Mouse (Mus musculus): ENCODE data around the gene Racgap1. TPM values are rescaled to one million over a fixed set of nuclear protein-coding genes. Genes with fewer than 3 reads are reported as not detected.

The Racgap1 gene
- polyA plus RNA-seq (2015; fragmentation: Nextera tagmentation; extraction: Ambion mirVana) = 165 and 178 TPM in 2 replicates

DNA sequence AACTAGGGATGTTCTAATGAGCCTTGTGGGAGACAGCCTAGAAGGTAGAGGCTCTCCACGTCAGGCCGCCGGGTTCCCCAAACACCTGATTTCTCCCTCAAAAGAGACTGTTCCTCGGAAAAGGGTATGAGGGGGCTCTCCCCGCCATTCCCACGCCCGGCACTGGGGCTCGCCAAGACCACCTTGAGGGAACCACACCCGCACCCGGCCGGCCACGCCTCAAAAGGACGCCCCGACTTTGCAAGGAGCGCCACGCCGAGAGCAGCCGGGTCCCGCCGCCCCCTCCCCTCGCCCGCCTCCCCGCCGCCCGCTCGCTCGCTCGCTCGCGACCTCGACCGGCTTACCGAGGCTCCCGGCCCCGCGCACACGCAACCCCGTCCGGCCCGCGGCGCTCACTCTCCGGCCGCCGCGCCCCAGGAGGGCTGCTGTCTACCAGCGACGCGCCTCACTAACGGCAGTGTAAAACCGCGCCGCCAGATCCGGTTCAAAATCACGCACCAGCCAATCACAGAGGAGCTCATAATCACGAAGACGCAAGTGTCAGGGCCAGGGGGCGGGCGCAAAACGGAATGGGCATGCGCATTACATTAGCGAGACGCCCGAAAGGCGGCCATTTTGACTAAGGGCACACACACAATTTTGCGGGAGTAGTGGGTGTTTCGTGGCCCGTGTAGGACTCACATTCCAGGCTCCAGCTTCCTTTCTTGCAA lies at the start of gene Racgap1:
Gene Racgap1, minus strand, starts transcription at position 494 of the 710 bp plus-strand sequence.
- Histone ChIP-seq H3K4me3 (ENCODE audit: low read length) (peak within 1 kb of the TSS; percentile 78), H3K9me3 (ENCODE audit: control insufficient read depth, low read length) (no peaks in the 10 kb centered on the region), H3K27me3 (ENCODE audit: control insufficient read depth, insufficient read depth, low read depth, low read length) (peaks cover 17% of the 10 kb centered on the region; the same call in 1 of the 2 replicates), H3K36me3 (ENCODE audit: control insufficient read depth, insufficient read depth, low read length) (no peaks in the 10 kb centered on the region), H3K4me2 (ENCODE audit: low read depth, low read length) (peak within 1 kb of the TSS; percentile 67), H3K9ac (ENCODE audit: low read length) (peak within 1 kb of the TSS; percentile 91), H3K27ac (ENCODE audit: low read length) (peak within 1 kb of the TSS; percentile 58; the same call in 1 of the 2 replicates), H3K4me1 (replicated peaks; ENCODE audit: control insufficient read depth, insufficient read depth, low read length) (peaks cover 32% of the 10 kb centered on the region)
- under 1% methylated on average over 49 of the region's 68 CpGs for WGBS
- ATAC-seq (ENCODE audit: low read depth) = peak; percentile 96

DNA sequence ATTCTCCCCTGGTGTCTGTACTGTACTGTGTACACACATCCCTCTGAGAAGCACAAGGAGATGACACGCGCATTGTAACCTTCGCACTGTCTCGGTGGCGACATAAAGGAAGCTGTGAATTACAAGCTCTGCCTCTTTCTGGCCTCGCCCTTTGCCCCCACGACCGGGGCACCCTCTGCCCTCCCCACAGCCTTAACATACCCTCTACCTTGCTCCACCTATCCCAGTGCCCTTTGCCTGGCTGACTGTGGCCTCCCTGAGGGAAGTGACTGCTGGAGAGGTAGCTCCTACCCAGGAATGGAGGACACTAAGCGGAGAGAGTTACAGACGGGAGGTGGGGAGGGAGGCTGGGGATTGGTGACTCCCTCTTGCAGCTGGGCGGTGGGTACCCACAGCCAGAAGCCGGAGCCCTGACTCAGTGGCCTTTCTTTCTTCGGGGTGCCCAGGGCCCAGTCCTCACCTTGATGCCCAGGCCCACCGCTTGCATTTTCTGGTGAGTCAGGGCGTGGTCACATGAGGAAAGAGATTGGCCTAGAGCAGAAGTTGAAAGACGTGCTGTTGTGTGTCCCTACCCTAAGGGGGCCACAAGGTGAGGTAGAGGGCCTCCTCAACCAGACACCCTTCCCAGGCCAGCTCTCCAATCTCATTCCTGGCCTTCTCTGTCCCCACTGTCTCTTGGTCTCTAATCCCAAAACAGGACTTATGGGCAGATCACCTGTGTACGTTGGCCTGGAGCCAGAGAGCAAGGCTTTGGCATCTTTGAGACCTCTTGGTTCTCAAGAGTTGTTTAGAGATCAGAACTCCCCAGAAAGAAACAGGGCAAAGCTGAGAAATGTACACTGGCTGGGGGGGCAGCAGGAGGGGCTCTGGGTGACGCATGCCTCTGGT lies 49.0 kb upstream of the Racgap1 start:
- Histone ChIP-seq H3K36me3 (ENCODE audit: control insufficient read depth, insufficient read depth, low read length) (peaks cover 8% of the 10 kb centered on the region), H3K4me1 (replicated peaks; ENCODE audit: control insufficient read depth, insufficient read depth, low read length) (peaks cover 24% of the 10 kb centered on the region)
- WGBS = 80% methylated on average over 18 of the region's 18 CpGs

DNA sequence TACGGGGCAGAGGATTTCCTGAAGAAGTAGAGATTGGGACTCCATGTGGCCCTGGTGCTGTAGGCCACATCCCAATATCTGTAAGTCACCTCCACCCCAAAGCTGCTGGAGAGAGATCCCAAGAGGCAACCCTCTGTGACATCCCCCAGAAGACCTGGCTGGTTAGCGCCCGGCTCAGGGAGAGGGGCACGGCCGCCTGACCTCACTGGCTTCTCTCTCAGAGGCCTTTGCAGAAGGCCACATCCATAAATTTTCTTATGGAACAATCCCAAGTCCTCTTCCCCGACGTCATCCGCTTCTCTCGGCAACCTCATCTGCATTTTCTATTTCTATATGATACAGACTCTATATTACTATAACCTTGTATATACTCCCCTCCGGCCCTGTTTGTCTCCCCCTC lies 48.3 kb upstream of the Racgap1 start:
- H3K36me3 ChIP-seq (ENCODE audit: control insufficient read depth, insufficient read depth, low read length) = peaks cover 7% of the 10 kb centered on the region; the same call in 1 of the 2 replicates
- no peak overlapping the region for H3K27ac ChIP-seq (ENCODE audit: low read length)
- no peak for ATAC-seq (ENCODE audit: low read depth)
- H3K9me3 ChIP-seq (ENCODE audit: control insufficient read depth, low read length) = no peaks in the 10 kb centered on the region
- peaks cover 24% of the 10 kb centered on the region for H3K4me1 ChIP-seq (replicated peaks; ENCODE audit: control insufficient read depth, insufficient read depth, low read length)
- H3K4me2 ChIP-seq (ENCODE audit: low read depth, low read length) = no peak overlapping the region
- no peak overlapping the region for H3K9ac ChIP-seq (ENCODE audit: low read length)
- WGBS = 67% methylated on average over 10 of the region's 10 CpGs
- no peaks in the 10 kb centered on the region; the same call in 1 of the 2 replicates for H3K27me3 ChIP-seq (ENCODE audit: control insufficient read depth, insufficient read depth, low read depth, low read length)
- H3K4me3 ChIP-seq (ENCODE audit: low read length) = no peak overlapping the region

More for the DNA sequence above, 49.0 kb upstream of the Racgap1 start:
- H3K27ac ChIP-seq (ENCODE audit: low read length) = no peak overlapping the region
- H3K4me3 ChIP-seq (ENCODE audit: low read length) = no peak overlapping the region
- 0 out of 2 replicates have a peak overlapping the region, but pooled peaks have one; percentile 9 for H3K9ac ChIP-seq (ENCODE audit: low read length)
- H3K9me3 ChIP-seq (ENCODE audit: control insufficient read depth, low read length) = no peaks in the 10 kb centered on the region
- no peak for ATAC-seq (ENCODE audit: low read depth)
- no peak overlapping the region for H3K4me2 ChIP-seq (ENCODE audit: low read depth, low read length)
- H3K27me3 ChIP-seq (ENCODE audit: control insufficient read depth, insufficient read depth, low read depth, low read length) = no peaks in the 10 kb centered on the region; the same call in 1 of the 2 replicates

DNA sequence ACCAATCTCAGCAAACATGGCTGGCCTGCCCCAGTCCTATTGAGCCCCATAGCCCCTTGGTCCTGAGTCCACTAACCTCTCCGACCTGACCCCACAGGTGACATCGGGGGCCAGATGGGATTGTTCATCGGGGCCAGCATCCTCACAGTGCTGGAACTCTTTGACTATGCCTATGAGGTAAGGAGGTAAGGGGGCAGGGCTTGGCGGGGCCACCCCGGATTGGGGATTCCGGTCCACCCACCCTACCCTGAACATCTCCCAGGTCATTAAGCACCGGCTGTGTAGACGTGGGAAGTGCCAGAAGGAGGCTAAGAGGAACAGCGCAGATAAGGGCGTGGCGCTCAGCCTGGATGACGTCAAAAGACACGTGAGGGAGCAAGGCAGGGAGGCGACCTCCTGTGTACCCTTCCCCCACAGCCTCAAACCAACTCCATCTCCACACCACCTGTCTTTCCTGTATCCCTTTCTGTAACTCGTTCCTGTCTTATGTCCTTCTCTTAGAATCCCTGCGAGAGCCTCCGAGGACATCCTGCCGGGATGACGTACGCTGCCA lies 47.2 kb upstream of the Racgap1 start:
- Histone ChIP-seq H3K27me3 (ENCODE audit: control insufficient read depth, insufficient read depth, low read depth, low read length) (no peaks in the 10 kb centered on the region; the same call in 1 of the 2 replicates), H3K27ac (ENCODE audit: low read length) (no peak overlapping the region), H3K36me3 (ENCODE audit: control insufficient read depth, insufficient read depth, low read length) (peaks cover under 1% of the 10 kb centered on the region; the same call in 1 of the 2 replicates), H3K9ac (ENCODE audit: low read length) (no peak overlapping the region), H3K4me2 (ENCODE audit: low read depth, low read length) (no peak overlapping the region), H3K9me3 (ENCODE audit: control insufficient read depth, low read length) (no peaks in the 10 kb centered on the region), H3K4me1 (replicated peaks; ENCODE audit: control insufficient read depth, insufficient read depth, low read length) (peaks cover 21% of the 10 kb centered on the region), H3K4me3 (ENCODE audit: low read length) (no peak overlapping the region)
- ATAC-seq (ENCODE audit: low read depth) = no peak
- 28% methylated on average over 20 of the region's 20 CpGs for WGBS

DNA sequence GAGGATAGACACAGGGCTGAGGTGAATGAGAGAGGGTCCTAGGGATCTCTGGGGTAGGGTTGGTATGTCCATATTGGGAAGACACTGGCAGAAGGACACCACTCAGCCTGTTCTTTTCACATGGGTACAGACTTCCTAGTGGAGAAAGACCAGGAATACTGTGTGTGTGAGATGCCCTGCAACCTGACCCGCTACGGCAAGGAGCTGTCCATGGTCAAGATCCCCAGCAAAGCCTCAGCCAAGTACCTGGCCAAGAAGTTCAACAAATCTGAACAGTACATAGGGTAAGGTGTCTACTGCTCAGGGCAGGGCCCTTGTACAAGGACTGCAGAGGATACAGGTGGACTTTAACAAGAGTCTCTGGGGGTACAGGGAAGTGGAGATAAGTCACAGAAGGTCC lies 45.9 kb upstream of the Racgap1 start:
- Histone ChIP-seq H3K9ac (ENCODE audit: low read length) (no peak overlapping the region), H3K4me2 (ENCODE audit: low read depth, low read length) (no peak overlapping the region), H3K4me1 (replicated peaks; ENCODE audit: control insufficient read depth, insufficient read depth, low read length) (peaks cover 10% of the 10 kb centered on the region), H3K4me3 (ENCODE audit: low read length) (no peak overlapping the region), H3K9me3 (ENCODE audit: control insufficient read depth, low read length) (no peaks in the 10 kb centered on the region), H3K27ac (ENCODE audit: low read length) (no peak overlapping the region), H3K27me3 (ENCODE audit: control insufficient read depth, insufficient read depth, low read depth, low read length) (no peaks in the 10 kb centered on the region; the same call in 1 of the 2 replicates), H3K36me3 (ENCODE audit: control insufficient read depth, insufficient read depth, low read length) (no peaks in the 10 kb centered on the region)
- no peak for ATAC-seq (ENCODE audit: low read depth)
- WGBS = 6% methylated on average over 2 of the region's 2 CpGs

DNA sequence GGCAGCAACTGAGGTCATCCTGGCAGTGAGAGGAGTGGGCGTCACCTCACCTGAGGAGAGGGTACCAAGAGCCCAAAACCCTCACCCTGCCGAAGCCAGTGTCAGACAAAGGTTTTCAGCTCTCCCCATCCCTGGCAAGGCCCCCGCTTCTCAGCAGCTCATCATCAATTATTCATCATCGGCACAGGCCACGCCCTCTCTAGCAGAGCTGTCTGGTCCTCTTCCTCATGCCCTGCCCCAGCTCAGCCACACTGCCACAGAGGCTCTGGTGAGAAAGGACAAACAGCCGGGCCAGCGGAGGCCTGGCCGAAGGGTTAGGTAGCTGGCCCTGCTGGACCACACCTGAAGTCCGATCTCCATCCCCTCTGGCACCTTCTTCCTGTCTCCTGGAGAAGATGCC lies 40.5 kb upstream of the Racgap1 start:
- Histone ChIP-seq H3K4me2 (ENCODE audit: low read depth, low read length) (no peak overlapping the region), H3K4me1 (replicated peaks; ENCODE audit: control insufficient read depth, insufficient read depth, low read length) (no peaks in the 10 kb centered on the region), H3K9me3 (ENCODE audit: control insufficient read depth, low read length) (no peaks in the 10 kb centered on the region), H3K4me3 (ENCODE audit: low read length) (no peak overlapping the region), H3K27ac (ENCODE audit: low read length) (no peak overlapping the region), H3K9ac (ENCODE audit: low read length) (no peak overlapping the region), H3K36me3 (ENCODE audit: control insufficient read depth, insufficient read depth, low read length) (no peaks in the 10 kb centered on the region), H3K27me3 (ENCODE audit: control insufficient read depth, insufficient read depth, low read depth, low read length) (no peaks in the 10 kb centered on the region)
- WGBS = 35% methylated on average over 9 of the region's 9 CpGs
- ATAC-seq (ENCODE audit: low read depth) = no peak

DNA sequence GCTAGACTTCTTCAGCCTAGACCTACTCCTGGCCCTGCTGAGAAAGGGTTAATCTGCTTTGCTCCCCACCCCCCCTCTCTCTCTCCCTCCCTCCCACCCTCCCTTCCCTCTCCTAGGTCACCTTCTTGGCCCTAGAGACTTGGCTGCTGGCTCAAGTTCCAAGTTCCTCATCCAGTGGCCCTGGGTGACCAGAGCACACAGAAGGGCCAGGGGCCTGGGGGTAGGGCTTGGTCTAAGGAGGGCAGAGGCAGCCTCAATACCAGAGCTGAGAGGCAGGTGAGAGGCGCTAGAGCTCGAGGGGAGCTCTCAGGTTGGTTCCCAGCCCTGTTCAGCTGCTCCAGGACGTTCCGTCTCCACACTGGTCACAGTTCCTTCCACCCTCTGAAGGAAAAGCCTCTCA lies 39.5 kb upstream of the Racgap1 start:
- 11% methylated on average over 4 of the region's 4 CpGs for WGBS
- no peaks in the 10 kb centered on the region for H3K4me1 ChIP-seq (replicated peaks; ENCODE audit: control insufficient read depth, insufficient read depth, low read length)
- H3K9ac ChIP-seq (ENCODE audit: low read length) = no peak overlapping the region
- no peak overlapping the region for H3K4me3 ChIP-seq (ENCODE audit: low read length)
- H3K27me3 ChIP-seq (ENCODE audit: control insufficient read depth, insufficient read depth, low read depth, low read length) = no peaks in the 10 kb centered on the region
- no peak for ATAC-seq (ENCODE audit: low read depth)
- H3K36me3 ChIP-seq (ENCODE audit: control insufficient read depth, insufficient read depth, low read length) = no peaks in the 10 kb centered on the region
- no peaks in the 10 kb centered on the region for H3K9me3 ChIP-seq (ENCODE audit: control insufficient read depth, low read length)
- no peak overlapping the region for H3K4me2 ChIP-seq (ENCODE audit: low read depth, low read length)
- H3K27ac ChIP-seq (ENCODE audit: low read length) = no peak overlapping the region

DNA sequence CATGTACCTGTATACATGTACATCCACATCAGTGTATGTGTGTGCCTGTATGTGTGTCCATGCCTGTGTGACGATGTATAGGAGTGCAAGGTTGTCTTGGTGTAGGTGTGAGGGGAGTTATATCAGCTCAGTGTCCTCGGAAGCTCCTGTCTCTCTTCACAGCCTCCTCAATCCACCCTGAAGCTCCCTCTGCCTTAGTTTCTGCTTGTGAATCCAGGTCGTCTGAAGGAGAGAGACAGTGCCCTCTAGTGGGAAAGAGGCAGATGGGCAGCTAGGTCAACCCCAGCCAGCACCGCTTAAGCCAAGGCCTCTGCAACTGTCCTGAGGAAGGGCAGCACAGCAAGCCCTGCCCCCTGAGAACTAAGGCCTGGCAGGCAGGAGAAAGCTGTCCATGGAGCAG lies 37.3 kb upstream of the Racgap1 start:
- H3K9ac ChIP-seq (ENCODE audit: low read length) = no peak overlapping the region
- no peaks in the 10 kb centered on the region for H3K27me3 ChIP-seq (ENCODE audit: control insufficient read depth, insufficient read depth, low read depth, low read length)
- H3K36me3 ChIP-seq (ENCODE audit: control insufficient read depth, insufficient read depth, low read length) = no peaks in the 10 kb centered on the region
- H3K9me3 ChIP-seq (ENCODE audit: control insufficient read depth, low read length) = no peaks in the 10 kb centered on the region
- H3K4me3 ChIP-seq (ENCODE audit: low read length) = no peak overlapping the region
- H3K4me2 ChIP-seq (ENCODE audit: low read depth, low read length) = no peak overlapping the region
- peak; percentile 57; the same call in 1 of the 2 replicates for ATAC-seq (ENCODE audit: low read depth)
- H3K4me1 ChIP-seq (replicated peaks; ENCODE audit: control insufficient read depth, insufficient read depth, low read length) = no peaks in the 10 kb centered on the region
- H3K27ac ChIP-seq (ENCODE audit: low read length) = no peak overlapping the region
- 2% methylated on average over 4 of the region's 4 CpGs for WGBS

DNA sequence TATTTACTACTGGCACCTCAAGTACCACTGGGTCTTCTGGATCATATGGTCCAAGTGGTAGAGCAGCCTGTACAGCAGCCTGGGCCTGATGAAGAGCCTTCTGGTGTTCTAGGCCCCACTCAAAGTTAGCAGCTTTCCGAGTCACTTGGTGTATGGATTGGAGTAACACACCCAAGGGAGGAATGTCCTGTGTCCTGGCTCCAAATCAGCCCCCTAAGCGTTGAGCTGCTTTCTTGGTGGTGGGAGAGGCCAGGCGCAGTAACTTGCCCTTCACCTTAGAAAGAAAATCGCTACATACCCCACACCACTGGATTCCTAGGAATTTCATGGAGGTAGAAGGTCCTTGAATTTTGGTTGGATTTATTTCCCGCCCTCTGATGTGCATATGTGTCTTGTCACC lies 32.7 kb upstream of the Racgap1 start:
- Histone ChIP-seq H3K27me3 (ENCODE audit: control insufficient read depth, insufficient read depth, low read depth, low read length) (no peaks in the 10 kb centered on the region), H3K4me2 (ENCODE audit: low read depth, low read length) (no peak overlapping the region), H3K4me3 (ENCODE audit: low read length) (no peak overlapping the region), H3K9me3 (ENCODE audit: control insufficient read depth, low read length) (no peaks in the 10 kb centered on the region), H3K36me3 (ENCODE audit: control insufficient read depth, insufficient read depth, low read length) (no peaks in the 10 kb centered on the region), H3K27ac (ENCODE audit: low read length) (no peak overlapping the region), H3K4me1 (replicated peaks; ENCODE audit: control insufficient read depth, insufficient read depth, low read length) (no peaks in the 10 kb centered on the region), H3K9ac (ENCODE audit: low read length) (no peak overlapping the region)
- no peak for ATAC-seq (ENCODE audit: low read depth)
- WGBS = 86% methylated on average over 5 of the region's 5 CpGs

All from lung, embryonic 16.5 days (tissue).